Mouse (Mus musculus): ENCODE measurements around the gene Neurod2. TPM values are rescaled to one million over a fixed set of nuclear protein-coding genes. Genes with fewer than 3 reads are reported as not detected.
A peak's percentile ranks its signal among the peaks of the same experiment; 100 is the strongest.

Neurod2 gene
- polyA plus RNA-seq, 1 experiment from 2014 or later: not detected

DNA sequence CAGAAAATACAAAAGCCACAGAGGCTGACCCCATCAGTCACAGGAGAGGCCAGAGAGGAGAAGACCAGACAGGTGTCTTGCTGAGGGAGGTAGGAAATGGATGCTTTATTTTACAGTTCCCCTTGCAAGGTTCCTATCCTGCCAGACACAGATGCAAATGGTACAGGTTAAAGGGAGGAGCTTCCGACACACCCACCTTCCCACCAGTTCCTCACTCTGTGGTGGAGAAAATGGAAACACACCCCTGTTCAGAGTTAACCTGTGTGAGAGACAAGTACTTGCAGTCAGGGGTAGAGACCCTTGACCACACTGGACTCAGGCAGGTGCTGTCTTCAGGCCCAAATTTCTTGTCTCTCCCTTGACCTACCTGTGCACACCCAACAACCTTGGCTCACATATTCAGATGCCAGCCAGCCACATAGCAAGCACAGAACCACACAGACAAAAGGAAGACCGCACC, 1.3 kb upstream of the Neurod2 start:
- Histone ChIP-seq H3K27me3 (ENCODE audit: insufficient read depth, low read length) (peaks cover 93% of the 10 kb centered on the region), H3K9ac (ENCODE audit: low read depth, low read length) (no peak overlapping the region), H3K4me3 (replicated peaks; ENCODE audit: low read depth, low read length) (no peak overlapping the region), H3K27ac (no peak overlapping the region), H3K36me3 (ENCODE audit: insufficient read depth, low read length) (no peaks in the 10 kb centered on the region), H3K4me2 (ENCODE audit: low read length) (no peak overlapping the region), H3K4me1 (replicated peaks; ENCODE audit: insufficient read depth, low read length) (peaks cover 14% of the 10 kb centered on the region), H3K9me3 (replicated peaks; ENCODE audit: low read length) (no peaks in the 10 kb centered on the region)
- TF ChIP-seq CTCF (IDR thresholded peaks at IDR 0.05; ENCODE audit: low read depth): no peak
- DNase-seq (ENCODE audit: low spot score) (no peak), ATAC-seq (replicated peaks; ENCODE audit: low FRiP score, low read depth) (no peak)
- WGBS: 47% methylated on average over 2 of the region's 2 CpGs

- 31% methylated on average over 9 of the region's 9 CpGs for WGBS
- TF ChIP-seq CTCF (IDR thresholded peaks at IDR 0.05; ENCODE audit: low read depth): no peak
- no peak for DNase-seq (ENCODE audit: low spot score)
Measured at GRCm38 (mm10) chr11:98329960-98330744, 704 bp upstream of the Neurod2 start.

DNA sequence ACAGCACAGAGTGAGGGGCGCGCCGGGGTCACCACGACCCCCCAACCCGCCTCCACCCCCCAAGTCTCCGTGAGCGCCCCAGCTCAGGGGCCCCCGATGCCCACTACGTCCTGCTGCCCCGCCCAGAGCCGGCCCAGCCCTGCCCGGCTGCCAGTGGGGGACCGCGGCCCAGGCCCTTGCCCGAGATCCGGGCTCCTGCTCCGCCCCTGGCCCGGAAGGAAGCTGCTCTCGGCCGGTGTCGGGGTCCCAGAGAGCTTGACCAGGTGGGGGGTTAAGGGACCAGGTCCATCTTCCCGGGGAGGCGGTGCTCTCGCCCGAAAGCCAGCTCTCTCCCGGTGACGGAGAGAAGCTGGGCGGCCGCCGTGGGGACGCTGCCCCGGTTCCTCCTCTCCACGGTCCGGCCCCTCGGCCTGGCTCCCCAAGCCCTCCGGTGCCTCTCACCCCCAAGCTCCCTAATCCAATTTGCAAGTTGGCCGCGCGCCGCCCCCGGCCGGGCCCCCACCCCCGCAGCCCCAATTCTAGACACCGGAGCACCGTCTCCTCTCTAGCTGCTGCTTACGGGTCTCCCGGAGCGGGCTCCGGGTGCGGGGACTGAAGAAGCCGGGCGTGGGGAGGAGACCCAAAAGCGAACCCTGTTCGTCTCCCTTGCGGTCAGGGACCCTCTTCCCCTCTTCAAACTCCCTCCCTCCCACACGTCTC, 928 bp downstream of the Neurod2 start:
- H3K27ac ChIP-seq: no peak overlapping the region
- no peak for DNase-seq (ENCODE audit: low spot score)
- H3K9me3 ChIP-seq (replicated peaks; ENCODE audit: low read length): no peaks in the 10 kb centered on the region
- 1% methylated on average over 56 of the region's 56 CpGs for WGBS
- H3K9ac ChIP-seq (ENCODE audit: low read depth, low read length): no peak overlapping the region
- H3K27me3 ChIP-seq (ENCODE audit: insufficient read depth, low read length): peaks cover 94% of the 10 kb centered on the region
- ATAC-seq (replicated peaks; ENCODE audit: low FRiP score, low read depth): no peak
- H3K36me3 ChIP-seq (ENCODE audit: insufficient read depth, low read length): no peaks in the 10 kb centered on the region
- peaks cover 14% of the 10 kb centered on the region for H3K4me1 ChIP-seq (replicated peaks; ENCODE audit: insufficient read depth, low read length)
- TF ChIP-seq CTCF (IDR thresholded peaks at IDR 0.05; ENCODE audit: low read depth): no peak
- H3K4me3 ChIP-seq (replicated peaks; ENCODE audit: low read depth, low read length): peak overlapping the region; percentile 28
- H3K4me2 ChIP-seq (ENCODE audit: low read length): peak overlapping the region; percentile 39

More at GRCm38 (mm10) chr11:98329960-98330744, 704 bp upstream of the Neurod2 start:
- H3K4me3 ChIP-seq (replicated peaks; ENCODE audit: low read depth, low read length): no peak overlapping the region
- no peaks in the 10 kb centered on the region for H3K9me3 ChIP-seq (replicated peaks; ENCODE audit: low read length)
- peaks cover 93% of the 10 kb centered on the region for H3K27me3 ChIP-seq (ENCODE audit: insufficient read depth, low read length)
- H3K4me1 ChIP-seq (replicated peaks; ENCODE audit: insufficient read depth, low read length): peaks cover 14% of the 10 kb centered on the region
- H3K36me3 ChIP-seq (ENCODE audit: insufficient read depth, low read length): no peaks in the 10 kb centered on the region
- no peak overlapping the region for H3K4me2 ChIP-seq (ENCODE audit: low read length)
- no peak overlapping the region for H3K27ac ChIP-seq
- no peak for ATAC-seq (replicated peaks; ENCODE audit: low FRiP score, low read depth)
- H3K9ac ChIP-seq (ENCODE audit: low read depth, low read length): no peak overlapping the region

GRCm38 (mm10) chr11:98328031-98328370, 1.4 kb downstream of the Neurod2 start:
- DNase-seq (ENCODE audit: low spot score) (no peak), ATAC-seq (replicated peaks; ENCODE audit: low FRiP score, low read depth) (no peak)
- Histone ChIP-seq H3K27ac (no peak overlapping the region), H3K4me1 (replicated peaks; ENCODE audit: insufficient read depth, low read length) (peaks cover 14% of the 10 kb centered on the region), H3K27me3 (ENCODE audit: insufficient read depth, low read length) (peaks cover 94% of the 10 kb centered on the region), H3K9ac (ENCODE audit: low read depth, low read length) (no peak overlapping the region), H3K9me3 (replicated peaks; ENCODE audit: low read length) (no peaks in the 10 kb centered on the region), H3K4me2 (ENCODE audit: low read length) (peak overlapping the region; percentile 39), H3K4me3 (replicated peaks; ENCODE audit: low read depth, low read length) (peak overlapping the region; percentile 28), H3K36me3 (ENCODE audit: insufficient read depth, low read length) (no peaks in the 10 kb centered on the region)
- 2% methylated on average over 28 of the region's 35 CpGs for WGBS
- TF ChIP-seq CTCF (IDR thresholded peaks at IDR 0.05; ENCODE audit: low read depth): no peak

GRCm38 (mm10) chr11:98327136-98328030, 2.1 kb downstream of the Neurod2 start:
- ATAC-seq (replicated peaks; ENCODE audit: low FRiP score, low read depth): no peak

GRCm38 (mm10) chr11:98326741-98327135, 2.7 kb downstream of the Neurod2 start:
- H3K4me3 ChIP-seq (replicated peaks; ENCODE audit: low read depth, low read length): peak overlapping the region; percentile 28; the same call in 1 of the 2 replicates
- WGBS: 1% methylated on average over 19 of the region's 19 CpGs
- no peaks in the 10 kb centered on the region for H3K9me3 ChIP-seq (replicated peaks; ENCODE audit: low read length)
- no peak overlapping the region for H3K9ac ChIP-seq (ENCODE audit: low read depth, low read length)
- no peak for DNase-seq (ENCODE audit: low spot score)
- H3K4me1 ChIP-seq (replicated peaks; ENCODE audit: insufficient read depth, low read length): peaks cover 14% of the 10 kb centered on the region
- no peaks in the 10 kb centered on the region for H3K36me3 ChIP-seq (ENCODE audit: insufficient read depth, low read length)
- no peak for ATAC-seq (replicated peaks; ENCODE audit: low FRiP score, low read depth)
- H3K27me3 ChIP-seq (ENCODE audit: insufficient read depth, low read length): peaks cover 98% of the 10 kb centered on the region
- TF ChIP-seq CTCF (IDR thresholded peaks at IDR 0.05; ENCODE audit: low read depth): no peak
- peak overlapping the region; percentile 39; the same call in 1 of the 2 replicates for H3K4me2 ChIP-seq (ENCODE audit: low read length)
- no peak overlapping the region for H3K27ac ChIP-seq

More at GRCm38 (mm10) chr11:98327136-98328030, 2.1 kb downstream of the Neurod2 start:
- H3K27me3 ChIP-seq (ENCODE audit: insufficient read depth, low read length): peaks cover 93% of the 10 kb centered on the region
- no peak for DNase-seq (ENCODE audit: low spot score)
- no peak overlapping the region for H3K27ac ChIP-seq
- H3K4me1 ChIP-seq (replicated peaks; ENCODE audit: insufficient read depth, low read length): peaks cover 14% of the 10 kb centered on the region
- H3K4me3 ChIP-seq (replicated peaks; ENCODE audit: low read depth, low read length): peak overlapping the region; percentile 28
- TF ChIP-seq CTCF (IDR thresholded peaks at IDR 0.05; ENCODE audit: low read depth): no peak
- no peak overlapping the region for H3K9ac ChIP-seq (ENCODE audit: low read depth, low read length)
- peak overlapping the region; percentile 39 for H3K4me2 ChIP-seq (ENCODE audit: low read length)
- no peaks in the 10 kb centered on the region for H3K9me3 ChIP-seq (replicated peaks; ENCODE audit: low read length)
- no peaks in the 10 kb centered on the region for H3K36me3 ChIP-seq (ENCODE audit: insufficient read depth, low read length)
- under 1% methylated on average over 95 of the region's 97 CpGs for WGBS
